Mouse (Mus musculus) left cerebral cortex, adult 9 months (tissue): ENCODE data around the gene A830031A19Rik.

Experiments used
- DNase-seq, 2 experiments: peaks; one replicate each; pipeline ENCODE4 v3.0.0; 2022; ENCODE audit warnings: low spot score in 2 of 2

Gene A830031A19Rik

DNA sequence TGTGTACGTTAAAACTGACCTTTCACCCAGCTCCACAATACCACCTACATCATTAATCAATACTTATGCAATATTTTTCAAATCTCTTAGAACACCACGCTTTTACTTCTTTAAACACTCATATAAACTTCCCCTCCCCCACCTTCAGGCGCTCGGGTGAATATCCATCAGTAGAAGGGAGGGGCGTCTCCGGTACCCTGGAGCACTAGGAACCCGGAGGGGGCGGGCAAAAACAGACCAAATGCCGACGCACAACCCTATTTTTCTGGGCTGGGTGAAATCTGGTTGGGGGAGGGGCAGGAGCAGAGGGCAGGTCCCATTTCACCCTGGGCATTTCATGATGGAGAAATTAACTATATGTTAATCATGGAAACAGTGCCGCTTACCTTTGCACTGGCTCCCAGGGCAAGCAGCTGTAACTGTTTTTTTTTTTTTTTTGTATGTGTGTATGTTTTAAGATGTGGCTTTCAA, at the start of gene A830031A19Rik:
Gene A830031A19Rik, minus strand, starts transcription at position 421 of the 471 bp plus-strand sequence.
- no peak for DNase-seq

DNA sequence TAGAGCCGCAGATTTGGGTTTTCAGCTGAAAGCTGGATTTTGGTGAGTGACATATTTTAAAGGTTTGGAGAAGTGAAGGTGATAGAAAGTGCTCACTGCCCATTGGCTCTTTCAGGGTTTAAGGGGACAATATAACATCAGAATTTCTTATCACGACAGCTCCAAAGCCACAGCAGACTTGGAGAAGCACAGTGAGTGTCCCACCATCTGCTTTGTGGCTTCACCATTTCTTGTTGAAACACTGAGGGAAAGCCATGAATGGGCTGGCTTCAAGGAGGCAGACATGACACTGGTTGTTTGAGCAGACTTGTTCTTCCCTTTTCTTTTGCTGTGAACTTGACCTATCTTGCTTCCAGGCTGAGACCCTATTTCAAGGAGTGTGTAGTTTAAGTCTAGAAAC, 49.1 kb upstream of the A830031A19Rik start:
- no peak for DNase-seq

GRCm38 (mm10) chr11:24122899-24123298, 48.0 kb upstream of the A830031A19Rik start:
- no peak for DNase-seq

DNA sequence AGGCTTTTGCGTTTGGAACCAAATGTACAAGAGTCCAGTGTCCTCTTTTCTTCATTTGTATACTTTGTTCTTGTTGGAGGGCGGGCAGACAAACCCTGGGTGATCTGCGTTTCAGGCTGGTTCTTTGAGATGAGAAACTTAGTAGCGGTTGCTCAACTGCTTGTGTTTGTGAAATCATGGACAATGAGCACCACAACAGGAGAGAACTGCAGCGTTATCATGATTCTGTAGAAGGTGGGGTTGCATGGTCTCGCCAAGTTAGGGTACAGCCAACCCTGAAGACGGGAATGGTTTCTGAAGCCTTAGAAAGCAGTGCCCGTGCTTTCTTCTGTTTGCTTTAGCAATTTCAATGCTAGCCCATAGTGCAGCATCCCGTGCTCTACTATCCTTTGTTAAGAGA, 46.3 kb upstream of the A830031A19Rik start:
- no peak for DNase-seq

DNA sequence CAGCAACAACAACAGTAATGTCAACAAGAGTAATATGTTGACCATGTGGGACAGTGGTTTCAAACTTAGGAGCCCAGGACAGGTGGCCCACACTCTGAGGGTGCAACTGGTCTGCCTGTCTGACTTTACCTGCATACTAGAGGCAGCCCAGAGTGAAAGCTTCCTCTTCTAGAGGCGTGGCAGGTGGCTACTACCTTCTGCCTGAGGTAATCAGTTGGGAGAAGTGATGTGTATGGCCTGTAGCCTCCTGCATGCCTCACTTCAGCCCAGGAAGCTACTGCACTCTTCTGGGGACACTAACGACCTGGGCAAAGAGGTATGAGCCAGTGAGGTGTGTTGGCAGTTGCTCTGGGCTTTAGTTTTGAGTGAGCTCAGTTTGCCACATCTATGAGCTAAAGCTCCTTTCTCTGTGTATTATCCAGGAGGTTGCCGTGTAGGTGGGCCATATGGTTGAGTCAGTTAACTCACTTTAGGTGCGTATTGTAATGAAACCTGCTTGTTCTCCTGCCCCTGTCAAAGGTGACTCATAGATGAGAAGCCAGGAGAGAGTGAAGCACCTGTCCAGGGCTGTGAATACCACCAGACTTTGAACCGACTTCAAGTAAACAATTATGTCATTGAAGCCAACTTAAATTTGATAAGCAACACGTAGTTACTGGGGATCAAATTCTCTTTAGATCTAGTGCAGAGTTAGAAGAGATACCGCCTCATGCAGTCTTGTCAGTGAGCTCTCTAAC, 41.9 kb upstream of the A830031A19Rik start:
- no peak for DNase-seq

GRCm38 (mm10) chr11:24116041-24116440, 41.2 kb upstream of the A830031A19Rik start:
- no peak for DNase-seq

DNA sequence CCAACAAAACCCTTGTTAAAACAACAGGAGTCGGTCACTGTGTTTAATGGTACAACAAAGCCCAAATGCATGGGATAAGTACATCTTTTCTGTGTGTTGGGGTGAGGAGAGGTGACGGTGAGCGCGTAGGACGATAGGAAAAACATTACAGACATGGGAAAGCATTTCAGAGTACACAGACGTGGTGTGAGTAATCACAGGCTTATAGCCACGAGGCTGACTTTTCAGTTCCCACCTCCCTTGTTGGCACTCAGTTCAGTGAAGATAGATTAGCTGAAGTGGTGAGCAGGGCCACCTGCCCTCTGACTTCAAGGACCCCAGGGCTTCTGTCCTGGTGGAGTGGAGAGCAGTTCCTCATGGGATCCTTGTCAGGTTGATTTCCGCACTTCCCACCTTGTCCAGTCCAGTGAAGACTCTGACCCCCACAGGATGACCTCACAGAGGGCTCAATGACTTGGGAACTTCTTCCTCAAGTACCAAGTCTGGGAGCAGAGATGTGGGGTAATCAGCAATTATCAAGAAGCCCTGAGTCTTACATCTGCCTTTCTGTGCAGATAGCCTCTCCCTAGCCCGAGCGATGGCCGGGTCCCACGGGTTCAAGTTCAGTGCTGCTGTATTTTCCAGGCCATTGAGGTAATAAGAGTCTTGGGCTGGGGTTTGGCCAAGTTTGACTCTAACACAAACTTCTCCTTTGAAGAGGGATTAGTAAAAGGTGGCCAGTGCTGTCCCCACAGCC, 40.3 kb upstream of the A830031A19Rik start:
- no peak for DNase-seq

DNA sequence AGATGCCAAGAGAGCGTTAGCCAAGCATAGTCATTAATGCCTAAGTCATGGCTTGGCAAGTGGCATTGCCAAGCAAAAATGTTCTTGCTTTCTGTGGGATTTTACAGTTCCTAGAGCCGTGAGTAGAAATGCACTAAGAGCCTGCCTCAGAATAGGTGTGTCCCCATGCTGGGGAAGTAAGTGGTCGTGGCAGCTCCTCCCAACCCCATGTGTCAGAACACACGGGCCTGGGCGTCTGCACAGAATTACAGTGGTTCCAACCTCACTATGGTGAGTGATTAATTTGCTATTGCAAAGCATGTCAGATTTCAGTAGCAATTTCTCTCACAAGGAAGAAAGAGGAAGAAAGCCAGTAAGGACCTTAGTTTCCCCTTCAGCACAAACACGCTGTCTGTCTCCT, 36.9 kb upstream of the A830031A19Rik start:
- no peak for DNase-seq

GRCm38 (mm10) chr11:24110113-24110512, 35.3 kb upstream of the A830031A19Rik start:
- DNase-seq, result no peak

- DNase-seq, result no peak
Observed at GRCm38 (mm10) chr11:24109388-24109787, 34.5 kb upstream of the A830031A19Rik start.

- no peak for DNase-seq
Observed at GRCm38 (mm10) chr11:24108974-24109373, 34.1 kb upstream of the A830031A19Rik start.

DNA sequence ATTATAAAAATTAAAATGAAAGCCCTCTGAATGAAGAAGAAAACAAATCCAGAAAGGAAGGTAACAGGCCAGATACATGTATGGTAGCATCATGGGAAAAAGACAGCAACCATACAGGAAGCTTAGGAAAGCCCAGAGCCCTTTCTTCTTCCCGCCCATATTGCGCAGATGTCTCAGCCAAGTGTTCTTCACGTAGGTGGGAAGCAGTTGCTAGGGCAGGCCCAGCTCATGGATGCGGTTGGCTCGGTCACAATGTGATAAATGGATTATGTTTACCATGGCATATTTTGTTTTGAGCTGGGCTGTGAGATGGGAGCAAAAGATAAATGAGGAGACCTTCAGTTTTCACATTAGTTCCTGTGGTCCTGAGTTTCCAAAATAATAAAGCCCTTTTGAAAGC, 32.6 kb upstream of the A830031A19Rik start:
- no peak for DNase-seq

- no peak for DNase-seq
Observed at GRCm38 (mm10) chr11:24103128-24103742, 28.4 kb upstream of the A830031A19Rik start.

GRCm38 (mm10) chr11:24102372-24102771, 27.5 kb upstream of the A830031A19Rik start:
- DNase-seq, result no peak

DNA sequence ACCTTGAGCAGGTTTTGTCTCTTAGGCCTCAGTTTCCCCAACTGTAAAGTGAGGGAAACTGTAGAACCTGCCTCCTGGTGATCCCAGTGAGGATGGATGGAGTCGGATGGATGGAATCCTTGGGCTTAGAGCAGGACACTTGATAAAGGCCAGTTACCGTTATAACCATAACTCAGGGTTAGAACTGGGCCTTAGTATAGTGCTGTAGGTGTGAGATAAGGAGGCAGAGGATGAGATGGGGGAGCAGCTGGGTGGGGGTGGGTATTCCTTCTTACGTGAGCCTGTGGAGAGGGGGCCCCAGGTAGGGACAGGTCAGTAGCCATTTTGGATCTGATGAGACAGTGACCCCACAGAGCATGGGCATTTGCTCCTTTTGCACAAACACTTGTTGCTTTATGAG, 26.8 kb upstream of the A830031A19Rik start:
- DNase-seq, result no peak

DNA sequence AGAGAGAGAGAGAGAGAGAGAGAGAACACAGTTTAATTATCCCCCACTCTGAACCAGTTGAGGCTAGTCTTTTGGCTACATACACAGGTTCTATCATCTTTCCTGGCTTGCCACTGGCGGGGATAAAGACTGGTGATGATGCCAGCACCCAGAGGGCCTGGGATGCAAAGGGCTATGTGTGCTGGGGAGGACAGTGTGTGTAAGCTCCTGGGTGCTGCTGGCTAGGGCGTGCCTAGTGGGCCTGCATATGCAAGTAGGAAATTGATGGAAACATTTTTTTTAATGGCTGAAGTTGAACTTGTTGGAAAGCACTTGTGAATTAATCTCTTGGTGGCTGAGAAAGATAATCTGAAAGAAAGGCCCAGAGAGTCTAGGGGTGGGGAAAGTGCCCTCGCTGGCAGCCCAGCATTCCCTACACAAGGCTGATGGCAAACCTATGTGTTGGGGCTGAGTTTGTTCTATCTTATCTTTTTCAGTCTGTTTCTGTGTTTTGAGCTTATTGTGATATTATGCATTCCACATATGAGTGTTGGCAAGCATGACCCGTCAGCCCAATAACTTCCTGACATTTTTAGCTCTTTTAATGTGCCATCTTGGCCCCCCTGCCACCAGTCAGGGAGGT, 25.7 kb upstream of the A830031A19Rik start:
- DNase-seq, result no peak

- DNase-seq, result no peak
Observed at GRCm38 (mm10) chr11:24099886-24100293, 25.0 kb upstream of the A830031A19Rik start.

DNA sequence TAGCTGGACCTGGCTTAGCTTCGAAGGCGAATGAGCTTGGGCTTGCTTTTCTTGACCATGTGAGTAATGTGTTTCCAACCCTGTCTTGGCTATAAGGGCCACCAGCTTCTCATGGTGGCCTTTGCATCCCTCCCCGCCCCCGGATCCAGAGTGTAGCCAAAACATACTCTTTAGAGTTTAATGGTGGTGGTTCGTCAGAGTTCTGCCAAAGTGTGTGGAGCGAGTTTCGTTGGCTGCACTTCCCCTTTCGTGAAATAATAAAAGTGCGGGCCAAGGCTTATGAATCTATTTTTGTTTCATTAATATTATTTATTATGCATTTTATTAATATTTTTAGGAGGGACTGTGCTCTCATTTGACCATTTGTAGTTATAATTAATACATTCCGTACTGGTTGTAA, 24.4 kb upstream of the A830031A19Rik start:
- no peak for DNase-seq

GRCm38 (mm10) chr11:24098662-24099061, 23.8 kb upstream of the A830031A19Rik start:
- no peak for DNase-seq

DNA sequence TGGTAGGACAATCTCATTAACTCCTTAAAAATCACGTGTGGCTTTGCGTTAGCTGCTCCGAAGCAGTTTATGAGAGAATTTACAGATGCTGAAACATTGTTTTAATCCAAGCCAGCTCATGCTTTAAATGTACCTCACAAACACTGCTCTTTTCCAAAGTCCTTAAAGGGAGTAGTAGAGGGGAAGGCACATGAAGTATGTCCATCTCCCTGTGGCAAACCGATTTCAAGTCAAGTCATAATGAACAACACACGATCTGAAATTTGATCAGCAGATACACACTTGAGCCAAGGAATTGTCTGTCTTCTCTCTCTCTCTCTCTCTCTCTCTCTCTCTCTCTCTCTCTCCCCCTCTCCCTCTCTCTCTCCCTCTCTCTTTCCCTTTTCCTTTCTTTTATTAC, 23.2 kb upstream of the A830031A19Rik start:
- no peak for DNase-seq

DNA sequence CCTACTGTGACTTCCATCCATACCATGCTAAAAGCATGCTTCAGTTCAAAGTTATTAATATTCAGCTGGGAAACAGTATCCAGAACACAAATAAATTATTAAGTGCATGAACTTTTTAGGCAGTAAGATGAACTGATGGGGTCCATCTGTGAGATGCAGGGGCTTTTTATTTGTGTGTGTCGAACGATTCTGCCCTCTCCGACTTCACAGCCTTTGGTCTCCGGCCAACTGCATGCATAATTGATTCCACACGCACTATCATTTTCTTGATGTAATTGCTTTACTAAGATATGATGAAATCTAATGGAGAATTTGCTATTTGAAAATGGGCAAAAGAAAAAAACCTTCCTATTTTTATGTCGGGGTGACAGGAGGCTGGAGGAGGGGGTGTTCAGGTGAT, 22.2 kb upstream of the A830031A19Rik start:
- no peak for DNase-seq

DNA sequence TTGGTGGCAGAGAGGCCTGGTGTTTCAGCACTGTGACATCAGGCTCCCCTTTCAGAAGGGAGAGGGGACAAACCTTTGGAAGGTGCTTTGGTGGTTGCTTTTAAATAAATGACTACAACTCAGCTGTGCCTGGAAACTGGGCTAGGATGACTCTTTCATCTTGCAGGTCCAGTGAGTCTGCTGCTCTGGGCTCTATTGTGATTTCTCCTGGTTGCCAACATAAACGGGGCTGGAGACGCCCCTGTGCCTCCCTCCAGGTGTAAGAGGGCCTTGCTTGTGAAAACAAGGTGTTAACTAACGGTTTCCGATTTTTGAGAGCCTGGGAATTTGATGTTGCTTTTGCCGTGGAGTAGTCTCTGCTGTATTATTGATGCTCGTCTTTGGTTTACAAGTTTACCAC, 21.6 kb upstream of the A830031A19Rik start:
- no peak for DNase-seq
